Mouse (Mus musculus) stomach, embryonic 16.5 days (tissue): ENCODE measurements around the gene Ttc5. TPM values are rescaled to one million over a fixed set of nuclear protein-coding genes. Genes with fewer than 3 reads are reported as not detected.
"Not testable (repeated sequence)": the region's sequence is repeated elsewhere in the genome, so short reads cannot be mapped to it uniquely, and the experiment has no call there.

Experiments
- ATAC-seq: fragments of 200-750 bp; cut with Nextera tagmentation; 2 replicates; pipeline ENCODE4 v1.8.0; 2017; ENCODE audit warnings: moderate number of reproducible peaks, moderate TSS enrichment; ENCODE audit not compliant: insufficient read depth, low FRiP score
- H3K27ac ChIP-seq: fragments of 300-500 bp; sonication (generic); 2 replicates; pipeline ENCODE4 v1.5.1; 2014; ENCODE audit warnings: low read length
- H3K27me3 ChIP-seq: fragments of 300-500 bp; sonication (generic); 2 replicates; pipeline ENCODE4 v1.6.1; 2014; ENCODE audit warnings: low read length, control low read depth, mixed read lengths; ENCODE audit not compliant: control insufficient read depth, insufficient read depth
- H3K36me3 ChIP-seq: fragments of 300-500 bp; sonication (generic); 2 replicates; pipeline ENCODE4 v1.6.1; 2014; ENCODE audit warnings: low read length; ENCODE audit not compliant: control insufficient read depth, insufficient read depth
- H3K4me1 ChIP-seq: fragments of 300-500 bp; sonication (generic); 2 replicates; pipeline ENCODE4 v1.6.1; 2014; ENCODE audit warnings: low read length, control low read depth, mixed read lengths; ENCODE audit not compliant: control insufficient read depth, insufficient read depth
- H3K4me2 ChIP-seq: fragments of 300-500 bp; sonication (generic); 2 replicates; pipeline ENCODE4 v1.6.1; 2014; ENCODE audit warnings: low read depth, low read length, mixed read lengths
- H3K4me3 ChIP-seq: fragments of 300-500 bp; sonication (generic); replicated peaks from 2 replicates; pipeline ENCODE4 v1.5.1; 2014; ENCODE audit warnings: mild to moderate bottlenecking, low read length
- H3K9ac ChIP-seq: fragments of 300-500 bp; sonication (generic); 2 replicates; pipeline ENCODE4 v1.6.1; 2014; ENCODE audit warnings: low read length
- H3K9me3 ChIP-seq: fragments of 300-500 bp; sonication (generic); replicated peaks from 2 replicates; pipeline ENCODE4 v1.6.1; 2016; ENCODE audit warnings: low read length, control low read depth; ENCODE audit not compliant: control insufficient read depth
- WGBS: fragments of 180-500 bp; shearing (Covaris S2); extraction: QIAGEN DNeasy Blood & Tissue Kit; methylation state at CpG from one replicate; pipeline ENCODE4 v1.1.7; 2014; 5-methylcytosine and 5-hydroxymethylcytosine counted together
- polyA plus RNA-seq: library from polyadenylated mRNA; unstranded; fragments of >200 nt; fragmentation: Nextera tagmentation; extraction: Ambion mirVana; gene quantifications from 2 replicates; pipeline ENCODE4 v1.2.1, GENCODE M21; 2015

Ttc5 gene
- polyA plus RNA-seq, 1 experiment from 2014 or later, result 58.5 TPM

- 88% methylated on average over 3 of the region's 4 CpGs for WGBS
- H3K4me2 ChIP-seq, ATAC-seq, H3K4me3 ChIP-seq, H3K9me3 ChIP-seq, H3K27ac ChIP-seq, H3K9ac ChIP-seq, H3K27me3 ChIP-seq, H3K36me3 ChIP-seq, H3K4me1 ChIP-seq: not testable (repeated sequence)
Measured at GRCm38 (mm10) chr14:50722371-50722770, 62.9 kb downstream of the Ttc5 start.

- H3K9me3 ChIP-seq, H3K27me3 ChIP-seq, H3K4me1 ChIP-seq, H3K9ac ChIP-seq, H3K36me3 ChIP-seq, H3K27ac ChIP-seq, ATAC-seq, H3K4me3 ChIP-seq, H3K4me2 ChIP-seq: not testable (repeated sequence)
- 89% methylated on average over 15 of the region's 15 CpGs for WGBS
Measured at GRCm38 (mm10) chr14:50719875-50720274, 65.4 kb downstream of the Ttc5 start.

Other genes with a start within 250 kb of the Ttc5 start
- gene Olfr744, start 170.6 kb downstream of the Ttc5 start, polyA plus RNA-seq, result not detected in 2 replicates
- gene Olfr745, start 146.1 kb downstream of the Ttc5 start, polyA plus RNA-seq, result not detected in 2 replicates
- gene Olfr746, start 138.4 kb downstream of the Ttc5 start, polyA plus RNA-seq, result not detected in 2 replicates
- not detected in 2 replicates for gene Olfr747, start 92.3 kb downstream of the Ttc5 start, polyA plus RNA-seq
- not detected in 2 replicates for gene Olfr748, start 78.1 kb downstream of the Ttc5 start, polyA plus RNA-seq
- not detected in 2 replicates for gene Olfr749, start 40.4 kb downstream of the Ttc5 start, polyA plus RNA-seq
- gene Ccnb1ip1, start 22.2 kb upstream of the Ttc5 start, polyA plus RNA-seq, result not detected in 2 replicates
- 56.4 and 62.2 TPM in 2 replicates for gene Parp2, start 22.3 kb upstream of the Ttc5 start, polyA plus RNA-seq
- 9.7 and 11.5 TPM in 2 replicates for gene Tep1, start 85.0 kb upstream of the Ttc5 start, polyA plus RNA-seq
- 0.26 and 0.49 TPM in 2 replicates for gene Klhl33, start 112.0 kb upstream of the Ttc5 start, polyA plus RNA-seq
- 130 and 140 TPM in 2 replicates for gene Osgep, start 139.4 kb upstream of the Ttc5 start, polyA plus RNA-seq
- 149 and 166 TPM in 2 replicates for gene Apex1, start 139.4 kb upstream of the Ttc5 start, polyA plus RNA-seq
- gene Pip4p1, start 145.3 kb upstream of the Ttc5 start, polyA plus RNA-seq, result 45.2 and 47.6 TPM in 2 replicates
- 74.9 and 75.2 TPM in 2 replicates for gene Pnp, start 145.6 kb upstream of the Ttc5 start, polyA plus RNA-seq
- gene Gm49342, start 159.0 kb upstream of the Ttc5 start, polyA plus RNA-seq, result not detected in 2 replicates
- 0.69 and 1.6 TPM in 2 replicates for gene Pnp2, start 170.5 kb upstream of the Ttc5 start, polyA plus RNA-seq
- 0.23 and 0.54 TPM in 2 replicates for gene Rnase10, start 222.2 kb upstream of the Ttc5 start, polyA plus RNA-seq